Mouse (Mus musculus): ENCODE measurements at regions not wholly inside any gene's neighbourhood (a gene's known extent, or its start where the extent isn't known, plus 50 kb on each side); places are given as distances from the start of the nearest gene placed in this dataset.

DNA sequence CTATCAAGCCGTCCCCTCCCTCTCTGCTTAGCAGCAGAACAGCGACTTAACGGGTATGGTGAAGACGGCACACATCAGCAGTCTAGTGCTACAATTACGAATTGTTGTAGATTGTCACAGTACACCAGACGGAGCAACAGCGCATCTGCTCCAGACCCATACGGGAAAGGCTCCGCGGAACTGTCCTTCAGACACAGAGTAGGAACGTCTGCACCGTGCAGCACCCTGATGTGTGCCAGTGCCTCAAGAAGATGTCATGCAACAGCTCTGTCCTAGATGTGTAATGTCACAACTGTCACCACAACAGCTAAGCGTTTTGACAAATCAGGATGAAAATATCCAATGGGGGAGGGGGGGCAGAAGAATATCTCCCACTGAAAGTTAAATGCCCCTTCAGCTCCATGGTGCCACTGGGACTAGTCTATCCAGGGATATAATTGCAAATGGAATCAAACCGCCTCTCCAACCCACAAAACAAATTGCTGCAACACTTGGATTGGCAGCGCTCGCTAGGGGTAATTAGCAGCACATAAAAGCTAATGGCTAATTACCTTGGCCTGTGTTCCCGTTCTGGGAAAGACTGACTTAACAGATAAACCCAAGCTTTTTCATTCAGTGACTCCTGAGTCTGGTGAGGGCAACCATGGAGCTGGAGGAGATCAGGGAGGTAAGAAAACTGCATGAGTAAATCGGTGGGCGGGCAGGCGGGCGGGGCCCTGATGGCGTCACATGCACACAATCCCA is 472.6 kb downstream of the Zfp704 start:
- DNase-seq (ENCODE audit: extremely low spot score in 1 of 2, low spot score in 1 of 2) = peak in 1 of 2 experiments; percentile 11

DNA sequence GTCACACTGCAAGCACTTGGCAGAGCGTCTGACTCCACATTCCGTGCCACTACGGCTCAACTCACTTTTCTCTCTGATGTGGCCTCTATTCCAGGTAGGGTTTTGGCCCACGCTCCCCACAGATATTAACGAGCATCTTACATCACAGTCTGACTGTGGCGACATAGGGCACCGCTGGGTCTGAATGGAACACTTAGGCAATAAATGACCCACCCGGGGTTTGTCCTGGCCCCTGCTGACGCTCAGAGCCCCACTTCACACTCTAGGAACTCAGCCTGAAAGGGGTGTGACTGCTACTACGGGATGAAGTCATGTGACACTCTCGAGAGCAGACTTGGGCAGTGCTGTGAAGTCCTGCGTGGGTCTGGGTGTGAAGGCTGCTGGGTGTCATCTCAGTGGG is 475.9 kb downstream of the Zfp704 start:
- DNase-seq (ENCODE audit: extremely low spot score in 1 of 2, low spot score in 1 of 2) = peak in 1 of 2 experiments; percentile 15

DNA sequence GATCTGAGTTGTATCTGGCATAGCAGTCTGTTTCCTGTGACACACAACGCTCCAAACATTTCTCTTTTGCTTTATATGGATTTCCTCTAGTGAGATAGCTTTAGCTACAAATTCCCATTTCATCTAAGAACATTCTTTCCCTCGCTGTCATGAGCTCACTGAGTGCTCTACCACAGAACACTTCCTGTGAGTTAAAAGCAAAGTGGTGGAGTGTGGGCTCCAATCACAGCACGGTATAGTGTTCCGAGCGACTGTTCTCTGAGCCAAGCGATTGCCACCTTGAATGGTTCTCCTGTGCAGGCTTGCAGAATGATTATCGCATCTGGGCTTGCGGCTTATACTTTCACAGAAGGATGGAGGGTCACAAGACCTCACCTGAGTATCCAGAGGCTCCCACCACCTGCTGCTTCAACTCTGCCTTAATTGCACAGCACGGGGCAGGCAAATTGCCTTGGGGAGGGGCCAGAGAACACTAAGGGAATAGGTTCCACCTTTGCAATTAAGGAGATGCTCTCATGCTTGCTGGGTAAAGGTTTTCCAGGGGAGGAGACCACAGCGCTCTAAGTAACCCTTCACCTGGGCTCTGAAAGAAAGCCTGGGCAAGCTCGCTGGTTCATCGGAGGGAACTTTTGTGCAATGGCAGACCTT is 477.7 kb downstream of the Zfp704 start:
- DNase-seq (ENCODE audit: extremely low spot score in 1 of 2, low spot score in 1 of 2) = no peak

DNA sequence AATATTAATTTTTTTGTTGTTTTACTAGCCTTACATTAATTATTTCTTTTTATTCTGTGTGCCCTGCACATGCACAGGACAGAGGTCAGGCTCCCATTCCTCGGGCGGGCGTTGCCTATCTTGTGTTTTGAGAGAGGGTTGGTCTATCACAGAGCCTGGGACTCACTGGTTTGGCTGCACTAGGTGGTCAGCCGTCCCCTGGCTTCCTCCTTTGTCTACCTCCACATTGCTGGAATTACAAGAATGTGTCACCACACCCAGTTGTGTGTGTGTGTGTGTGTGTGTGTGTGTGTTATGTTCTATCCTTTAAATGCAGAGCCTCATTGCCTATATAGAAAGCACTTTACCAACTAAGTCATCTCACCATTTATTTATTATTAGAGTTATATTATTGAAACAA is 478.5 kb downstream of the Zfp704 start:
- DNase-seq (ENCODE audit: extremely low spot score in 1 of 2, low spot score in 1 of 2) = no peak

DNA sequence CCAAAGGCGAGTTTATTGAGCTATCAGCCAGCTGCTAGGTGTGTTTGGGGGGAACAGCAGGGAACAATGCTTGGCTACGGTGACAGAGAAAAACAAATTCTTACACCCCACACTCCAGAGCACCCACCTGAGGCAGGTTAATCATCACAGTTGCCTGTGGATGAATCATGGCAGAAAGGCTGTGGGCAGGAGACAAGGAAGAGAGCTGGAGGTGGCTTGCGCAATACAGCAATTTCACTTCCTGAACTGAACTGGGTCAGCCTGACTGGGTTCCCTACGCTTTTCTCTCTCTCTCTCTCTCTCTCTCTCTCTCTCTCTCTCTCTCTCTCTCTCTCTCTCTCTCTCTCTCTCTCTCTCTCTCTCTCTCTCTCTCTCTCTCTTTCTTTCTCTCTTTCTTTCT is 481.5 kb downstream of the Zfp704 start:
- peak in 1 of 2 experiments; percentile 64 for DNase-seq (ENCODE audit: extremely low spot score in 1 of 2, low spot score in 1 of 2)

DNA sequence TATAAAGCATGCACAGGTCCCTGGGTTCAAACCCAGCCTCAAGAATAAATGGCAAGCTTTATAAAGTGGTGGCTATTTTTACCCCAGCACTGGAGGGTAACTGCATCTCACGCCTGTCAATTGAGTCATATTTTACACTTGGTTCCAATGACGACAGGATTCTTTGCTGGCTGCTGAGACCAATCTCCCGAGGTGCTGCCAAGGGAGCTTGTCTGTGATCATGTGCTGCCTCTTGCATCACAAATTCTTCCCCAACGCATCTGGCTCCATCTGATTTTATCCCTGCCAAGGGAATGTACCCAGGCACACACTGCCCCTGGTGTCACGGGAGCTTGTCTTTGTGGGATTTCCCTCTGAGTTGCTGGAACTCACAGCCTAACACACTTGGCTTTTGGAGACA is 486.8 kb downstream of the Zfp704 start:
- DNase-seq (ENCODE audit: extremely low spot score in 1 of 2, low spot score in 1 of 2) = peak in 1 of 2 experiments; percentile 34

DNA sequence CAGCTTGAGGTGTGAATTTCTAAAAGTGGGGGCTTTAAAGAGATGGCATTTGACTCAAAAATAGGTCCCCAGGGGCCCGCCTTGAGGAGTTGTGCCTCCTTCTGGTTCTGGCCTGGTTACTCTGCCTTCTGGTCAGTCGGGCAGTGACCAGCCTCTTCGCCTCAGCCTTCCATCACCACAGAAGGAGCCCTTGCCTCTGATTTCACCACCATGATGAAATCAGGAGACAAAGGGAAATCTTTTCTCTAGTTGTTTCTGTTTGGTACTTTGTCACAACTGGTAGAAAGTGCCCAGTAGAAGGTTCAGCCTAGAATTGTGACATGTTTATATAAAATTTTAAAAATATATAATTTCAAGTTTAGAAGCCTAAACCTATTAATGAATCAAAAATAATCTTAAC is 492.0 kb downstream of the Zfp704 start:
- DNase-seq (ENCODE audit: extremely low spot score in 1 of 2, low spot score in 1 of 2) = no peak

DNA sequence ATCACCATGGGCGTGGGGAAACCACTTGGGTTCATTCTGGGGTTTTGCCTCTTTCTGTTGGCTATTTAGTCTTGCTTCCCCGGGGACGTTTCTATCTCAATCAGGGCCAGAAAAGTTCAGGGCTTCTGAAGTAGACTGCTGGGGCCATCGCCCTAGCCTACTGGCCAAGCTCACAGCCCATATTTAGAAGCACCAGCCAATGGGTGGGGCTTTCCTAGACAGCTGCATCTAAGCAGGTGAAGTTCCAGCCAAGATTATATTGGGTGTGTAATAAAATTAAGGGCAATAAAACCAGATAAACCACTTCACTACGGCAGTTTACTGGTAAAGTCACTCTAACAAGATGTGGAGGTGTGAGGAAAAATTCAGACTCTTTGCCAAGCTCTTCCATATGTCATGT is 496.5 kb downstream of the Zfp704 start:
- no peak for DNase-seq (ENCODE audit: extremely low spot score in 1 of 2, low spot score in 1 of 2)

DNA sequence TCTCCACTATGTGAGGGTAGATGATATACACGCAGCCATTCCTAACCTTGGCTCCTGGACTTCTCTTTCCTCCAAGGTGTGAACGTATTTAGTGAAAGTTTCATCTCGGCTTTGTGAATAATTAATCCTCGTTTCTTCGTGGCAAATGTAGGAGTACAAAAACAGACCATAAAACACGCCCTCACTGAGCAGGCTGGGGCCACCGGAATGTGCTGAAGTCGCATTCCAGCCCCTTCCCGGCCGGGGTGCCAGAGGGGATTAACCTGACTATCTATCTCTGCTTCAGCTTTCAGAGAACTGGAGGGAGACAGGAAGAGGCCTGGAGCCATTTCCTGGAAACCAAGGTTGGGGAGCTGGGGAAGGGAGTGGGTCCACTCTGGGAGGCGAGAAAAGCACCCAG is 499.1 kb downstream of the Zfp704 start:
- DNase-seq (ENCODE audit: extremely low spot score in 1 of 2, low spot score in 1 of 2) = no peak

DNA sequence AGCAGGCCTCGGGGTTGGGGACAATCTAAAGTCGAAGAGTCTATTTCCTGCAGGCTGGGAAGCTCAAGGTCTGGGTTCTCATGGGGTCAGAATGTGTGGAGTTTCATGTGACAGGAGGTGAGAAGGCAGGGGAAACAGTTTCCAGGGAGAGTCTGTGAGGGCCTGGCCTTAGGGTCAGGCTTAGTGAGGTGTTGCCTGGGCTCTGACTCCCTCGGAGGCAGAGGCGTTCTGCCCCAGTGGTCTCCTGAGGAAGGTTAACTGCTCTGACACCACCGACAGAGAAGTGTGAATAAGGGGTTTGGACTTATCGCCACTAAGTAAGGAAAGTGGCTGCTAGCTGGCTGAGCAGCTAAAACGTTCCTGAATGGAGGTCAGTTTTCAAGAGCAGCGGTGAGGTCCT is 499.9 kb downstream of the Zfp704 start:
- DNase-seq (ENCODE audit: extremely low spot score in 1 of 2, low spot score in 1 of 2) = no peak

DNA sequence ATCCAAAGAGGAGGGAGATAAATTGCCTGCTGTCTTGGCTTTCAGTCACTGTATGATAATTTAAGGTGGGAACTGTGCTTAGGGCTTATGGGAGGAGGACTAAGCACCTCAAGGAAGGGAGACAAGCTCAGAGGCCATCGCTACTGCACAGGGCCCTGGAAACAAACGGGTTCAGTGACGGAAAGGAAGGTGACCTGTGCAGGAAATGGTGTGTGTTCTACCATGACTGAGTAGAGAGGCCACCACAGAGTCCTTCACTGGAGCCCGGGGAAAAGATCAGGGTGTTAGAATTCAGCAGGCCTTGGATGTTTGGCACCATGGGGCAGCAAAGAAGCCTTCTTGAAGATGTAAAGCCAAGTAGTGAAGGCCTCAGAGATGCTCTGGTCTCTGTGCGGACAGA is 500.4 kb downstream of the Zfp704 start:
- no peak for DNase-seq (ENCODE audit: extremely low spot score in 1 of 2, low spot score in 1 of 2)

DNA sequence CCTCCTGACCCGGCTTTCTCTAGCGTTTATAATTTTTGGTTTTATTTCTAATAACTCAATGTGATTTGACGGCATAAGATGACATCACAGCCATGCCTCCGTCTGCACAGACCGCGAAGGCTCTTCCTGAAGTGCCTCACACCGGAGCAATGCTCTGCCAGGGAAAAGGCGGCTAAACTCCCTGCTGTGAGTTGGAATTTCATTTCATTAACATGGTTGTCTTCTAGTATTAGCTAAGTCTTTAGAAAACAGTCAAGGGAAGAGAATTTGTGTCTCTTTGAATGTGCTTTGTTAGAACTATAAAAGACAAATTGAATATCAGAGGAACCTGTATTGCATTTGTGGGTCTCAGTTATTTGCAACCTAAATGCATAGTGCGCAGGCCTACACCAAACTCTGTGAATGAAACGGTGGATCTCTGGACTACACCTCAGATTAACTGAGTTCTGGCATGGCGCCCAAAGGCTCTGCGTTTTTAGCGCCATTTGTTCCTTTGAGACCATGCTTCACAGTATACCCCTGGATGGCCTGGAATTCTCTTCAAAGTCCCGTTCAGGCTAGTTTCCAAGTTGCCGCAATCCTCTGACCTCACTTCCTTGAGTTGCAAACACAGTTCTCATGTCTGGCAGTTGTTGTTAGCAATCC is 502.0 kb downstream of the Zfp704 start:
- no peak for DNase-seq (ENCODE audit: extremely low spot score in 1 of 2, low spot score in 1 of 2)

DNA sequence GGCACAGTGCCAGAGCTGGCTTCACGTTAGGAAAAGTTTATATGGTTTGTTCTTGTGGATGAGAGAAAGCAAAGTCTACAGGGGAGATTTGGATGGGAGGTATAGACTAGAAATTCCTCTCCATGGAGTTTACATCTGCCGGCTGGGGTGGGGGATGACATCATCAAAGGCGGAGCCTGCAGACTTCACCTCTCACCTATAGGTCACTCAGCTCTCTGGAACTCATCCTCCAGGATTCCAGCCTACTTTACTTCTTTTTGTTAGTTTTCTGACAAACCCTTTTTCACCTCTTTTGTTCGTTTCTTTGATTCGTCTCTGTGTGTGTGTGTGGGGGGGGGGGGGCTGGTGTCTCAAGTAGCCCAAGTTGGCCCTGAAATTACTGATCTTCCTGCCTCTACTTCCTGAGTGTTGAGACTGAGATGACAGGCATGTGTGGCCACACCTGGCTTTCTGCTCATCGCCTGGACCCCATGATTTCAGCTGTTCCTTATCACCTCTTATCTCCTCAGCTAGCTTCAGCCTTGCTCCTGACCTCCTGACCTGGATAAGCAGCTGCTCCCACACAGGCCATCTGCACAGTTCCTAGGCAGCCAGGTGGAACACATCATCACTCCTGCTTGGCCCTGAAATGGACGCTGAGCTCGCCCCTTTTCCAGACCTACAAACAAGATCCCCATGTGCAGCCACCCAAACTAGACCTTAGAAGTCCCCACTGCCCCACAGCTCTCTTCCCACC is 504.5 kb downstream of the Zfp704 start:
- DNase-seq (ENCODE audit: extremely low spot score in 1 of 2, low spot score in 1 of 2) = no peak

DNA sequence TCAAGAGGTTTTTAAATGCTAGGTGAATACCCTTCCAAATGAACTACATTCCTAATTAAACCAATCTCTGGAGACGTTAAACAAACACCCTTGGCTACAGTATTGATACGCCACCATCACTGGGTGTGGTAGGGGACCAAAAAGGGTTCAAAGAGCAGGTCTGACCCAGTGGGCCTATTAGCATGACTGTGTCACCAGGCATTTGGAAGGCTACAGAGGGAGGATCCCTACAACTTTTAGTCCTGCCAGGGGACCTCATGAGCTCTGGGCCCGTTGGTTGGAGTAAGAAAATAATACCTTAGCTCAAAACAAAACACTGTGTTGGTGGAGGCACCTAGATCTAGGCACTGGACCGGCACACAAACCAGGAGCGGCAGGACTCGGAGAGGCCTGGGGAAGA is 506.4 kb downstream of the Zfp704 start:
- no peak for DNase-seq (ENCODE audit: extremely low spot score in 1 of 2, low spot score in 1 of 2)

DNA sequence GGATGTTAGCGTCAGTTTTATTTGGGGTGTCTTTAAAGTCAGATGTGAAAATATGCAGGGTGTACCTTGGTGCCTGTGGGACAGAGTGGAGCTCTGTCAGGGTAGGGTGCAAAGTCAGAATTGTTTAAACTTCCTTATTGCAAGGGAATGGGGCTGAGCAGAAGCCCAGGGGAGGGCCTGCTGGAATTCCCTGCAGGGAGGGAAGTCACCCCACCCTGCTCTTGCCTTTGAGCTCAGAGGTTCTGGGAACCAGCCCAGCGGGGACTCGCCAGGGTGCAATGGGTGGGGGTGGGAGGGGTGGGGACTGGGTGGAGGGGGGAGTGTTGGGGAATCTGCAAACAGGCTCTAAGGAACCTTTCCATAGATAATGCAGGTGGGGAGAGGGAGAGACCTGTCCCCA is 508.6 kb downstream of the Zfp704 start:
- no peak for DNase-seq (ENCODE audit: extremely low spot score in 1 of 2, low spot score in 1 of 2)

DNA sequence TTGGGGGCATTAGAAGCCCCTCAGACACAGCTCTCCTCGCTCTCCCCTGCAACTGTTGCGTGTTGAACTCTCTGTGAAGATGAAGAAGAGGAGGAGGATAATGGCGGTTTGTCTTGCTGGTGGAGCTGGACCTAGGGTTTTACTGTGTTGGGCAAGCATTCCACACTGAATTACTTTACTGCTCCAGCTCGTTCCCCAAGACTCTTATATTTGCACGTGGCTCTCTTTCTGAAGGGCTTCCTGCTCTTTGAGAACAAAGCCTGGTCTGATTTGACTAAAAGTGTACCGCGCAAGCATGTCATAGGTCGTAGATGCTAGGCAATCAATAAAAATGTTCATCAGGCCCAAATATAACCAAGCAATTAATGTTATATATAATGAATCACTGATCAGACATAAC is 509.1 kb downstream of the Zfp704 start:
- no peak for DNase-seq (ENCODE audit: extremely low spot score in 1 of 2, low spot score in 1 of 2)

DNA sequence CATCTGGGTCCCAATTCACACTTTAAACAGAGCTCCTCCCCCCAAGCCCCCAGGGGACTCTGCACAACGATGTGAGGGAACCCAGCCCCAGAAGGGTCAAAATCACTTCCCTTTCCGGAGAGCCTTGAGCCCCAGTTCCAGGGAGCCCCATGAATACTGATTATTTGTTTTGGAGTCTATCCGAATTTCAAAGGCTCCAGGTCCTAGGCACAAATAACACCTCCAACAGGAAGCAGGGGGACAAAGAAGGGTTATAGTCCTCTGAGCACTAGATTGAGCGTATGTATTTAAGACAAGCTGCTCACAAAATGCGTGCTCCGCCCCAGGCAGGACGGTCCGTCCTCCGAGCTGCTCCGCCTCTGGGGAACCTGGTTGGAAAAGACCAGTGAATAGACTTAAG is 511.4 kb downstream of the Zfp704 start:
- DNase-seq (ENCODE audit: extremely low spot score in 1 of 2, low spot score in 1 of 2) = no peak

DNA sequence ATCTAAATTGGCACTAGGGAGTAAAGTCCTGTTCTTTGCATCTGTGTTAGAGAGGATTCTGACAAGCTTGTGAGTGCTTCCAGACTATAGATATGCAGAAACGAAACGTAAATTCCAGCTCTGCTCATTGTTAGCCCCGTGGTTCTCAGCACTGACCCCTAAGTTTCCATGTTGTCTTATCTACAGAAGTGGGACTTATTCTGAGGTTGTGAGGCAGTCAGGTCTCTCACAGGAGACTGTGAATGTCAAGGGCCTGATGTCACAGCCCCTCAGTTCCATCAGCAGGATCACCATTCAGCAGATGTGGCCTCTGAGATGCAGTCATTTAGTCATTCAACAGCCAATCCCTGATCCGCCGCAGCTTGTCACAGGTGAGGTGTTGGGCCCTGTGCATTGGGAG is 525.8 kb downstream of the Zfp704 start:
- DNase-seq (ENCODE audit: extremely low spot score in 1 of 2, low spot score in 1 of 2) = no peak

DNA sequence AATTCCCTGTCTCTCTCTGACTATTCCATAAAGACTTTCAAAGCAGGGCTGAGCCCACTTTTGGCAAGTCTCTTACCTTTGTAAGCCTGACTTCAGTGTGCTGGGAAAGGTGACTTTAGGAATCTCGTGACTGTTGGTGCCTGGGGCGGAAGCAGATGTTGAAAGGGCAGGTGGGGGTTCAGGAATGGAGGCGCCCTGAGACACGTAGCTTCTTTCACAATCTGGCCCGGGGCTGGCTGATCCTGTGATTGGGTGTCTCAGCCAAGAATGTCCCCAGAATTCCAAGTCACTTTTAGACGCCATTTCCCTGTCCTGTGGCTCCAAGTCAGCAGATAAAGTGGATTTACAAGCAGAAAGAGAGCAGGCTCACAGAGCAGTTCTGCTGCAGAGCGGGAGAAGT is 527.8 kb downstream of the Zfp704 start:
- DNase-seq (ENCODE audit: extremely low spot score in 1 of 2, low spot score in 1 of 2) = no peak

DNA sequence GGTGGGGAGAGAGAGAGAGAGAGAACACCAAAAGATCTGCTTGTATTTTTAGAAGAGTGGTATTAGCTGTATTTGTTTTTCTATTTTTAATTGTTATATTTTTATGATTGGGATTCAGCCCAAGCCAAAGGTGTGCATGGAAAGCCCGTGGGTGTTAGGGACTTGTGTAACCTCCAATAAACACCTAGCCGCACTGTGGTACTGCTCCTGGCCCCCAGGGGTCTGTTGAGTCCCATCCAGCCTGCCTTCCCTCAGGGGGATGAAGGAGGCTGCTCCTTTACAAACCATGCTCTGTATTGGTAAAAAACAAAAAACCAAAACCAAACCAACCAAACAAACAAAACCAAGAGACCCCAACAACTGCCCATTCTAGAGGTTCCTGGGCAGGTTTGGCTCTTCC is 531.7 kb downstream of the Zfp704 start:
- no peak for DNase-seq (ENCODE audit: extremely low spot score in 1 of 2, low spot score in 1 of 2)

DNA sequence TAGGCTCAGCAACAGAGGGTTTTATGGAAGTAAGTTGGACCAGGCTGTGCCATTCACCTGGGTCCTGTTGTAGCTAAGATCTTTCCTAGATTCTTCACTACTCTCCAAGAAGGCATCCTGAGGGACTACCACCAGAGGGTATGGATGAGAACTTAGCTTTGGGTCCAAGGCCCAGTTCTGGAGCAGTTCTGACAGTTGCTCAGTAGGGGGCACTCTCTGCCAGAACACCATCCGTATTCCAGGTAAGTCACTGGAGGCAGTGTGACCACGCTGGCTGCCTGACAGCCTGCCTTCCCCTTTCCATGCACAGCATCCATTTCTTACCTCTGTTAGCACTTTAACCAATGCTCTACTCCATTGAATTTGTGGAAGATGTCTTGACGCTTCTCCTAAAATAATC is 533.2 kb downstream of the Zfp704 start:
- DNase-seq (ENCODE audit: extremely low spot score in 1 of 2, low spot score in 1 of 2) = peak; percentile 35 to 86

All from frontal cortex, adult 2 months (tissue).